Mouse (Mus musculus): Measurements from ENCODE around the gene Pkd2.
"Not testable (repeated sequence)": the region's sequence is repeated elsewhere in the genome, so short reads cannot be mapped to it uniquely, and the experiment has no call there.

Pkd2 gene

GRCm38 (mm10) chr5:104458832-104459705 lies at the start of gene Pkd2:
TSS of gene Pkd2 (plus strand) at chr5:104459450.
- CTCF ChIA-PET: no interaction called here

- CTCF ChIA-PET: no interaction called here
These were observed 43.3 kb upstream of the Pkd2 start for GRCm38 (mm10) chr5:104415999-104416398.

GRCm38 (mm10) chr5:104417028-104417427 lies 42.2 kb upstream of the Pkd2 start:
- CTCF ChIA-PET: no interaction called here

- CTCF ChIA-PET: no interaction called here
These were observed 41.5 kb upstream of the Pkd2 start for GRCm38 (mm10) chr5:104417721-104418120.

GRCm38 (mm10) chr5:104422039-104422438 lies 37.2 kb upstream of the Pkd2 start:
- CTCF ChIA-PET: interaction anchor here (0.7 kb wide), 1 partner anchor 17 kb away, joined by 3 read pairs; no protein-coding TSS in a partner anchor

- CTCF ChIA-PET: no interaction called here
These were observed 35.4 kb upstream of the Pkd2 start for GRCm38 (mm10) chr5:104423861-104424260.

GRCm38 (mm10) chr5:104425949-104426348 lies 33.3 kb upstream of the Pkd2 start:
- CTCF ChIA-PET: no interaction called here

- CTCF ChIA-PET: no interaction called here
These were observed 26.4 kb upstream of the Pkd2 start for GRCm38 (mm10) chr5:104432886-104433285.

- CTCF ChIA-PET: no interaction called here
These were observed 25.2 kb upstream of the Pkd2 start for GRCm38 (mm10) chr5:104433968-104434565.

GRCm38 (mm10) chr5:104434835-104435301 lies 24.4 kb upstream of the Pkd2 start, which contains the start of gene Spp1:
TSS of gene Spp1 (plus strand) at chr5:104435118.
- CTCF ChIA-PET: no interaction called here

GRCm38 (mm10) chr5:104436406-104437076 lies 22.7 kb upstream of the Pkd2 start:
- CTCF ChIA-PET: no interaction called here

GRCm38 (mm10) chr5:104442396-104442795 lies 16.9 kb upstream of the Pkd2 start:
- CTCF ChIA-PET: no interaction called here

GRCm38 (mm10) chr5:104442850-104443249 lies 16.4 kb upstream of the Pkd2 start:
- CTCF ChIA-PET: no interaction called here

- CTCF ChIA-PET: no interaction called here
These were observed 13.1 kb upstream of the Pkd2 start for GRCm38 (mm10) chr5:104446156-104446555.

- CTCF ChIA-PET: not testable (repeated sequence)
These were observed 10.9 kb upstream of the Pkd2 start for GRCm38 (mm10) chr5:104448346-104448745.

GRCm38 (mm10) chr5:104449491-104449890 lies 9.8 kb upstream of the Pkd2 start:
- CTCF ChIA-PET: interaction anchor here (0.6 kb wide), 1 partner anchor 12 kb away, joined by 4 read pairs; no protein-coding TSS in a partner anchor

- CTCF ChIA-PET: no interaction called here
These were observed 6.2 kb upstream of the Pkd2 start for GRCm38 (mm10) chr5:104453075-104453474.

GRCm38 (mm10) chr5:104454564-104454963 lies 4.7 kb upstream of the Pkd2 start:
- CTCF ChIA-PET: no interaction called here

- CTCF ChIA-PET: no interaction called here
These were observed 631 bp downstream of the Pkd2 start for GRCm38 (mm10) chr5:104459706-104460455.

GRCm38 (mm10) chr5:104460456-104460838 lies 1.2 kb downstream of the Pkd2 start:
- CTCF ChIA-PET: no interaction called here

- CTCF ChIA-PET: no interaction called here
These were observed 1.6 kb downstream of the Pkd2 start for GRCm38 (mm10) chr5:104460856-104461255.

GRCm38 (mm10) chr5:104465279-104465678 lies 6.0 kb downstream of the Pkd2 start:
- CTCF ChIA-PET: no interaction called here

Measured in spleen, embryonic (tissue).